Mouse (Mus musculus) retina, embryonic 14.5 days (tissue): ENCODE measurements around the gene Ceacam18.

ENCODE experiments used
- DNase-seq: peaks from one replicate; pipeline ENCODE4 v3.0.0-alpha.2; 2015; ENCODE audit warnings: low spot score

Gene Ceacam18

GRCm38 (mm10) chr7:43668582-43668981 is 34.1 kb downstream of the Ceacam18 start:
- DNase-seq, result peak; percentile 58

GRCm38 (mm10) chr7:43671064-43671808 is 36.7 kb downstream of the Ceacam18 start:
- DNase-seq, result no peak

GRCm38 (mm10) chr7:43671809-43672580 is 37.5 kb downstream of the Ceacam18 start, which contains the start of gene Ctu1:
Ctu1 (plus strand) TSS chr7:43672016.
- DNase-seq, result peak; percentile 95

- DNase-seq, result peak; percentile 22
Observed at GRCm38 (mm10) chr7:43672581-43673260, 38.2 kb downstream of the Ceacam18 start.

- DNase-seq, result no peak
Observed at GRCm38 (mm10) chr7:43675091-43675490, 40.6 kb downstream of the Ceacam18 start.

- peak; percentile 61 for DNase-seq
Observed at GRCm38 (mm10) chr7:43678517-43678916, 44.0 kb downstream of the Ceacam18 start.

GRCm38 (mm10) chr7:43680960-43681359 is 46.5 kb downstream of the Ceacam18 start:
- peak; percentile 72 for DNase-seq

- peak; percentile 35 for DNase-seq
Observed at GRCm38 (mm10) chr7:43682511-43682910, 48.0 kb downstream of the Ceacam18 start.

- DNase-seq, result no peak
Observed at GRCm38 (mm10) chr7:43685088-43685487, 50.6 kb downstream of the Ceacam18 start.

- DNase-seq, result no peak
Observed at GRCm38 (mm10) chr7:43690118-43690517, 55.6 kb downstream of the Ceacam18 start, which contains the start of gene Klk14. Klk14 (plus strand) TSS chr7:43690418.
